Mouse (Mus musculus): ENCODE data around the gene Gm12169. TPM values are rescaled to one million over a fixed set of nuclear protein-coding genes. Genes with fewer than 3 reads are reported as not detected.

Gm12169 gene
- total RNA-seq, 4 experiments from 2014 or later, result not detected

Other genes with a start within 250 kb of the Gm12169 start
- gene Cyfip2, start 211.4 kb upstream of the Gm12169 start, total RNA-seq (2022), result 10 to 100 TPM; 63.9 to 70.3 (median 66.7) TPM
- gene Itk, start 134.7 kb upstream of the Gm12169 start, total RNA-seq (2022), result under 1 TPM; 0.14 to 0.22 (median 0.17) TPM
- not detected for gene Fam71b, start 127.7 kb upstream of the Gm12169 start, total RNA-seq (2022)
- 10 to 100 TPM; 15.5 to 23.2 (median 17.7) TPM for gene Med7, start 87.3 kb upstream of the Gm12169 start, total RNA-seq (2022)
- under 1 TPM in 3 of 4 experiments, not detected in 1; 0.19 to 0.38 (median 0.30) TPM for gene Havcr2, start 69.3 kb upstream of the Gm12169 start, total RNA-seq (2022)
- gene BC053393, start 47.3 kb downstream of the Gm12169 start, total RNA-seq (2022), result under 1 TPM in 1 of 4 experiments, not detected in 3; 0.17 TPM
- not detected for gene Dppa1, start 105.0 kb downstream of the Gm12169 start, total RNA-seq (2022)
- not detected for gene Timd2, start 182.8 kb downstream of the Gm12169 start, total RNA-seq (2022)
- gene Havcr1, start 210.9 kb downstream of the Gm12169 start, total RNA-seq (2022), result not detected